In genomic region chr3:154836137-154836536, GRCm38 (mm10) we compare ENCODE assay signal across 16 mouse cellular contexts.
"Had no signal": no experiment of that assay in that cellular context is flagged by ENCODE, and none has a peak within 500 bp of the region (broad histone marks: within the 10 kb centered on the region; RNA-seq: fewer than 3 reads in every experiment).

No protein-coding gene starts in this region.

- H3K27ac ChIP-seq: limb, embryonic 13.5 days; liver, embryonic 14.5 days; midbrain, embryonic 10.5 days; neural tube, embryonic 12.5 days; stomach, embryonic 15.5 days had no signal

- H3K9ac ChIP-seq: limb, embryonic 13.5 days; liver, embryonic 14.5 days; neural tube, embryonic 12.5 days; stomach, embryonic 15.5 days had no signal

- DNase-seq: kidney, postnatal 14 days; left cerebral cortex, postnatal 4 days; lung, adult 18-20 months; lung, postnatal 36 days; midbrain, embryonic 14.5 days; right cerebral cortex, postnatal 4 days; spleen, adult 18-20 months; thymus, adult 2 months; thymus, postnatal 25 days had no signal

- H3K36me3 ChIP-seq: limb, embryonic 13.5 days; midbrain, embryonic 10.5 days; neural tube, embryonic 12.5 days; stomach, embryonic 15.5 days had no signal

- H3K4me1 ChIP-seq: limb, embryonic 13.5 days; midbrain, embryonic 10.5 days; neural tube, embryonic 12.5 days; stomach, embryonic 15.5 days had no signal

- H3K4me2 ChIP-seq: limb, embryonic 13.5 days; neural tube, embryonic 12.5 days; stomach, embryonic 15.5 days had no signal

- H3K27me3 ChIP-seq: limb, embryonic 13.5 days; neural tube, embryonic 12.5 days; stomach, embryonic 15.5 days had no signal

- H3K9me3 ChIP-seq: limb, embryonic 13.5 days; midbrain, embryonic 10.5 days; neural tube, embryonic 12.5 days; stomach, embryonic 15.5 days had no signal

- ATAC-seq: lung, postnatal 0 days had no signal

- H3K4me3 ChIP-seq: limb, embryonic 13.5 days; midbrain, embryonic 10.5 days; myocyte; neural tube, embryonic 12.5 days; stomach, embryonic 15.5 days had no signal
